17 mouse cellular contexts compared by ENCODE assay signal in genomic region chr13:3867158-3867557, GRCm38 (mm10). TPM values are rescaled to one million over a fixed set of nuclear protein-coding genes. Genes with fewer than 3 reads are reported as not detected.
DNase-seq lines count a peak whose midpoint lies in the region; ATAC-seq and TF ChIP-seq lines count a peak whose summit lies in the region.
"Had no signal": no experiment of that assay in that cellular context is flagged by ENCODE, and none has a peak within 500 bp of the region (broad histone marks: within the 10 kb centered on the region; RNA-seq: fewer than 3 reads in every experiment).

No protein-coding gene starts in this region.

- H3K4me1 ChIP-seq in intestine, embryonic 15.5 days (replicated peaks), result peaks cover 6% of the 10 kb centered on the region
- no peaks in the 10 kb centered on the region for H3K4me1 ChIP-seq in intestine, postnatal 0 days (replicated peaks; ENCODE audit: control insufficient read depth, insufficient read depth, low read length)
- no peaks in the 10 kb centered on the region for H3K4me1 ChIP-seq in midbrain, embryonic 15.5 days
- H3K4me1 ChIP-seq: neural tube, embryonic 15.5 days had no signal

- no peak overlapping the region for H3K27ac ChIP-seq in intestine, embryonic 15.5 days
- H3K27ac ChIP-seq in intestine, postnatal 0 days (ENCODE audit: low read depth, low read length), result no peak overlapping the region
- no peak overlapping the region for H3K27ac ChIP-seq in midbrain, embryonic 15.5 days
- H3K27ac ChIP-seq: neural tube, embryonic 15.5 days had no signal

- peak; percentile 82 for DNase-seq in MEL-GATA-1-ER (ENCODE audit: extremely low read depth, low read depth)
- DNase-seq in retina, postnatal 1 day, result no peak
- DNase-seq: cerebellum, postnatal 25 days; gastrocnemius, postnatal 36 days; heart, postnatal 14 days; kidney, postnatal 14 days; lung, postnatal 36 days; right cerebral cortex, postnatal 14 days had no signal

- no peak overlapping the region for H3K9ac ChIP-seq in intestine, embryonic 15.5 days
- no peak overlapping the region for H3K9ac ChIP-seq in intestine, postnatal 0 days (ENCODE audit: low read depth, low read length)
- H3K9ac ChIP-seq in midbrain, embryonic 15.5 days, result no peak overlapping the region
- H3K9ac ChIP-seq: neural tube, embryonic 15.5 days had no signal

- no peak overlapping the region for H3K4me3 ChIP-seq in intestine, embryonic 15.5 days (replicated peaks)
- no peak overlapping the region for H3K4me3 ChIP-seq in intestine, postnatal 0 days (ENCODE audit: low read depth, low read length)
- no peak overlapping the region for H3K4me3 ChIP-seq in midbrain, embryonic 15.5 days
- H3K4me3 ChIP-seq: neural tube, embryonic 15.5 days had no signal

- H3K4me2 ChIP-seq in intestine, embryonic 15.5 days (replicated peaks), result no peak overlapping the region
- H3K4me2 ChIP-seq in intestine, postnatal 0 days (replicated peaks; ENCODE audit: low read depth), result no peak overlapping the region
- no peak overlapping the region for H3K4me2 ChIP-seq in midbrain, embryonic 15.5 days
- H3K4me2 ChIP-seq: neural tube, embryonic 15.5 days had no signal

- no peaks in the 10 kb centered on the region for H3K36me3 ChIP-seq in intestine, embryonic 15.5 days
- H3K36me3 ChIP-seq in intestine, postnatal 0 days (ENCODE audit: control insufficient read depth, insufficient read depth), result no peaks in the 10 kb centered on the region
- H3K36me3 ChIP-seq in midbrain, embryonic 15.5 days (replicated peaks), result no peaks in the 10 kb centered on the region
- H3K36me3 ChIP-seq: neural tube, embryonic 15.5 days had no signal

- ATAC-seq in intestine, embryonic 15.5 days, result peak; percentile 59; the same call in 1 of the 2 replicates
- ATAC-seq in intestine, postnatal 0 days, result no peak
- peak; percentile 80 for ATAC-seq in erythroid progenitor cell, adult 5-6 weeks (replicated peaks; ENCODE audit: low FRiP score, poor library complexity, severe bottlenecking)
- peak; percentile 59 for ATAC-seq in megakaryocyte progenitor cell, adult 5-6 weeks (replicated peaks; ENCODE audit: poor library complexity)
- ATAC-seq in midbrain, embryonic 15.5 days (replicated peaks), result no peak

- no peak for TF ChIP-seq CTCF in intestine, postnatal 0 days (IDR thresholded peaks at IDR 0.05; ENCODE audit: low read depth)

- no peaks in the 10 kb centered on the region for H3K27me3 ChIP-seq in intestine, embryonic 15.5 days (replicated peaks)
- H3K27me3 ChIP-seq in intestine, postnatal 0 days (replicated peaks; ENCODE audit: control insufficient read depth, insufficient read depth, low read length), result no peaks in the 10 kb centered on the region
- no peaks in the 10 kb centered on the region for H3K27me3 ChIP-seq in midbrain, embryonic 15.5 days (replicated peaks)
- H3K27me3 ChIP-seq: neural tube, embryonic 15.5 days had no signal

- WGBS in intestine, embryonic 15.5 days, result 69% methylated on average over 6 of the region's 6 CpGs
- 47% methylated on average over 6 of the region's 6 CpGs for WGBS in intestine, postnatal 0 days
- WGBS in midbrain, embryonic 15.5 days, result 86% methylated on average over 6 of the region's 6 CpGs

- no peaks in the 10 kb centered on the region for H3K9me3 ChIP-seq in intestine, embryonic 15.5 days
- H3K9me3 ChIP-seq in intestine, postnatal 0 days (ENCODE audit: control insufficient read depth), result no peaks in the 10 kb centered on the region
- H3K9me3 ChIP-seq in midbrain, embryonic 15.5 days, result no peaks in the 10 kb centered on the region
- H3K9me3 ChIP-seq: neural tube, embryonic 15.5 days had no signal

RNA-seq across cellular contexts. Expression of gene Calm5, which starts 13.2 kb away (rescaled TPM):
- not detected in 2 replicates for polyA plus RNA-seq in intestine, embryonic 15.5 days (2015; fragmentation: Nextera tagmentation; extraction: Ambion mirVana)
- polyA plus RNA-seq in intestine, postnatal 0 days (2015; fragmentation: Nextera tagmentation; extraction: Ambion mirVana), result not detected in 2 replicates
- total RNA-seq in erythroid progenitor cell, adult 5-6 weeks (2015; ENCODE audit: low replicate concordance), result not detected in 2 replicates
- total RNA-seq in erythroid progenitor cell, adult 5-6 weeks (2017; ENCODE audit: low replicate concordance), result not detected in 2 replicates
- not detected in 2 replicates for total RNA-seq in megakaryocyte progenitor cell, adult 5-6 weeks (2015)
- not detected in 2 replicates for total RNA-seq in megakaryocyte progenitor cell, adult 5-6 weeks (2017)
- not detected in 2 replicates for polyA plus RNA-seq in midbrain, embryonic 15.5 days (2015; fragmentation: Nextera tagmentation; extraction: Ambion mirVana)
- total RNA-seq: gastrocnemius, postnatal 36 days; heart, postnatal 14 days had no signal
- polyA plus RNA-seq: C2C12; limb, embryonic 11.5 days; neural tube, embryonic 15.5 days; testis, adult 2 months had no signal

RNA-seq across cellular contexts. Expression of gene Calm4, which starts 29.6 kb away (rescaled TPM):
- not detected in 2 replicates for polyA plus RNA-seq in intestine, embryonic 15.5 days (2015; fragmentation: Nextera tagmentation; extraction: Ambion mirVana)
- not detected in 2 replicates for polyA plus RNA-seq in intestine, postnatal 0 days (2015; fragmentation: Nextera tagmentation; extraction: Ambion mirVana)
- total RNA-seq in erythroid progenitor cell, adult 5-6 weeks (2015; ENCODE audit: low replicate concordance), result not detected in 2 replicates
- not detected in 2 replicates for total RNA-seq in erythroid progenitor cell, adult 5-6 weeks (2017; ENCODE audit: low replicate concordance)
- total RNA-seq in megakaryocyte progenitor cell, adult 5-6 weeks (2015), result not detected in 2 replicates
- not detected in 2 replicates for total RNA-seq in megakaryocyte progenitor cell, adult 5-6 weeks (2017)
- polyA plus RNA-seq in midbrain, embryonic 15.5 days (2015; fragmentation: Nextera tagmentation; extraction: Ambion mirVana), result not detected in 2 replicates
- total RNA-seq: gastrocnemius, postnatal 36 days; heart, postnatal 14 days had no signal
- polyA plus RNA-seq: C2C12; limb, embryonic 11.5 days had no signal

RNA-seq across cellular contexts. Expression of gene Net1, which starts 50.9 kb away (rescaled TPM):
- polyA plus RNA-seq in intestine, embryonic 15.5 days (2015; fragmentation: Nextera tagmentation; extraction: Ambion mirVana), result 124 and 131 TPM in 2 replicates
- polyA plus RNA-seq in intestine, postnatal 0 days (2015; fragmentation: Nextera tagmentation; extraction: Ambion mirVana), result 106 and 109 TPM in 2 replicates
- total RNA-seq in erythroid progenitor cell, adult 5-6 weeks (2015; ENCODE audit: low replicate concordance), result 133 and 156 TPM in 2 replicates
- 193 and 201 TPM in 2 replicates for total RNA-seq in erythroid progenitor cell, adult 5-6 weeks (2017; ENCODE audit: low replicate concordance)
- 34.2 and 37.4 TPM in 2 replicates for total RNA-seq in megakaryocyte progenitor cell, adult 5-6 weeks (2015)
- total RNA-seq in megakaryocyte progenitor cell, adult 5-6 weeks (2017), result 83.5 and 102 TPM in 2 replicates
- 10.7 and 12.2 TPM in 2 replicates for polyA plus RNA-seq in midbrain, embryonic 15.5 days (2015; fragmentation: Nextera tagmentation; extraction: Ambion mirVana)

RNA-seq across cellular contexts. Expression of gene Tubal3, which starts 50.9 kb away (rescaled TPM):
- 31.1 and 36.0 TPM in 2 replicates for polyA plus RNA-seq in intestine, embryonic 15.5 days (2015; fragmentation: Nextera tagmentation; extraction: Ambion mirVana)
- 44.1 and 58.4 TPM in 2 replicates for polyA plus RNA-seq in intestine, postnatal 0 days (2015; fragmentation: Nextera tagmentation; extraction: Ambion mirVana)
- total RNA-seq in erythroid progenitor cell, adult 5-6 weeks (2015; ENCODE audit: low replicate concordance), result not detected in 2 replicates
- total RNA-seq in erythroid progenitor cell, adult 5-6 weeks (2017; ENCODE audit: low replicate concordance), result not detected in 2 replicates
- total RNA-seq in megakaryocyte progenitor cell, adult 5-6 weeks (2015), result not detected in 2 replicates
- not detected in 2 replicates for total RNA-seq in megakaryocyte progenitor cell, adult 5-6 weeks (2017)
- polyA plus RNA-seq in midbrain, embryonic 15.5 days (2015; fragmentation: Nextera tagmentation; extraction: Ambion mirVana), result not detected in 2 replicates
- total RNA-seq: gastrocnemius, postnatal 36 days; heart, postnatal 14 days had no signal
- polyA plus RNA-seq: C2C12; limb, embryonic 11.5 days; neural tube, embryonic 15.5 days had no signal

Comparison
In these comparisons a context has a peak if more than half of its experiments do, and no peak if none do; other contexts are left out.
1. ATAC-seq: peak in intestine, embryonic 15.5 days (single experiment), erythroid progenitor cell, adult 5-6 weeks (single experiment) and megakaryocyte progenitor cell, adult 5-6 weeks (single experiment); none in intestine, postnatal 0 days (single experiment) and midbrain, embryonic 15.5 days (single experiment).